Mouse (Mus musculus) ES-Bruce4 (cell line): ENCODE results near the gene Kcna5.

Experiments used
- EP300 ChIP-seq: IDR thresholded peaks from 2 replicates; pipeline ENCODE4 v1.6.1; 2011; ENCODE audit warnings: low read depth, low read length; ENCODE audit not compliant: insufficient read depth
- POLR2A ChIP-seq: IDR thresholded peaks from one replicate; pipeline ENCODE4 v1.8.1; 2011; ENCODE audit warnings: low read length; ENCODE audit not compliant: insufficient read depth

- no peak for TF ChIP-seq EP300
- no peak for TF ChIP-seq POLR2A
These were observed 25.5 kb upstream of the Kcna5 start for GRCm38 (mm10) chr6:126560696-126561095.
